Mouse (Mus musculus): ENCODE results near the gene Tprn.

DNA sequence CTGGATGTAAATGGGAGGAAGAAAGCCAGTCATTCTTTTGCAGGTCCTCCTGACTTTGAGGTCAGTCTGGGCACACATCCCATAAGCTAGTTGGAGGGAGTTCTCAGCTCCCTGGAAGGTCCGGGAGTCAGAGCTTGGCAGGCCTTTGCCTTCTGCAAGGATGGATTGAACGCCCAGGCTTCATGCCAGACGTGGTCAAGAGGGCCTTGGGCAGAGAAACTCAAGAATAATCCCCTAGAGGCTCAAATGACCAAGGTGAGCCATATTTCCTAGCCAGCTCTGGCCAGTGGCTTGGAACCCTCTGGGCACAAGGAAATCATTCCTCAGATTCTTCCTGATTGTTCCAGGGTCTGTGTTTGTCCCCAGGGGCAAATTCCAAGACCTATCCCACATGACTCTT is 2.4 kb downstream of the Tprn start:
- TF ChIP-seq CTCF (IDR thresholded peaks at IDR 0.05; ENCODE audit: low read depth) = no peak
- no peak for TF ChIP-seq EP300 (IDR thresholded peaks at IDR 0.05; ENCODE audit: low read depth)
